Mouse (Mus musculus): ENCODE measurements around the gene Lypd3.
A peak's percentile ranks its signal among the peaks of the same experiment; 100 is the strongest.
"Not testable (repeated sequence)": the region's sequence is repeated elsewhere in the genome, so short reads cannot be mapped to it uniquely, and the experiment has no call there.

Gene Lypd3

GRCm38 (mm10) chr7:24661118-24661904, 25.0 kb downstream of the Lypd3 start:
- DNase-seq (ENCODE audit: extremely low spot score, low read depth, low spot score) = no peak

DNA sequence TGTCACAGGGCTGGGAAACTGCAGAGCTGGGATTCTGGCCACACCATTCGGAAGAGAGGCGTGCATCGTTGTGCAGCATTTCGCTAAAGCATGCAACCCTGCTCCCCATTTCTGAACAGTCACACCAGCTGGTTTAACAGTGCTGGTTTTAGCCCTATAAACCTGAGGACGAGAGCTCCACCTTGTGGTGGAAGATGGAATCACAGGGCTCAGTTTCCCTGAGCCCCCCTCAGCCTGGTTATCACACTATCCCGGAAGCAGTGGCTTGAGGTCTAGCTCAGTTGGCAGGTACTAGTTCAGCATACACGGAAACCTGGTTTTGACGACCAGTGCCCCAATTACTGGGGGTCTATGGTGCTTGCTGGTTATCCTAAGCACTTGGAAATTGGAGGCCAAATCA, 26.2 kb downstream of the Lypd3 start:
- peak; percentile 84 for DNase-seq (ENCODE audit: extremely low spot score, low read depth, low spot score)

GRCm38 (mm10) chr7:24664301-24664700, 28.0 kb downstream of the Lypd3 start:
- no peak for DNase-seq (ENCODE audit: extremely low spot score, low read depth, low spot score)

GRCm38 (mm10) chr7:24664959-24665358, 28.6 kb downstream of the Lypd3 start:
- DNase-seq (ENCODE audit: extremely low spot score, low read depth, low spot score) = no peak

GRCm38 (mm10) chr7:24671944-24672439, 35.6 kb downstream of the Lypd3 start:
- DNase-seq (ENCODE audit: extremely low spot score, low read depth, low spot score) = no peak

DNA sequence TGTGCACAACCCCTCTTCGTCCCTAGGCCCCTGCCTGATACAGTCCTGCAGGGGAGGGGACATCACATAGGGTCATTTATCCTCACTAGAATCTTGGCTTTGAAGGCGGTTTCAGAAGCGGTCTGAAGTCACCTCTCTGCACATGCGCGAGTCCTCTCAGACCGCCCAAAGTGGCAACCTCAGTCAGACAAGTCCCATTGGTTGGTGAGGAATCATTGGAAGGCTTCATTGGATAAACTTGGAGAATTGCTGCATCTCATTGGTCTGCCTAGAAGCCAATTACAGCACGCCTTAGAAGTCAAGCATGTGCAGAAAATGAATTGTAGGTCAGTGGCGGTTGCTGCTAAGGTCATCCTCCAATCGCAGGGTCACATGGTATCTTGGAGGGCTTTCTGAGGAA, 40.2 kb downstream of the Lypd3 start, which contains the start of gene Tex101:
Gene Tex101 (minus strand): TSS at position 101 of the 400 bp plus-strand sequence.
- DNase-seq (ENCODE audit: extremely low spot score, low read depth, low spot score) = no peak

DNA sequence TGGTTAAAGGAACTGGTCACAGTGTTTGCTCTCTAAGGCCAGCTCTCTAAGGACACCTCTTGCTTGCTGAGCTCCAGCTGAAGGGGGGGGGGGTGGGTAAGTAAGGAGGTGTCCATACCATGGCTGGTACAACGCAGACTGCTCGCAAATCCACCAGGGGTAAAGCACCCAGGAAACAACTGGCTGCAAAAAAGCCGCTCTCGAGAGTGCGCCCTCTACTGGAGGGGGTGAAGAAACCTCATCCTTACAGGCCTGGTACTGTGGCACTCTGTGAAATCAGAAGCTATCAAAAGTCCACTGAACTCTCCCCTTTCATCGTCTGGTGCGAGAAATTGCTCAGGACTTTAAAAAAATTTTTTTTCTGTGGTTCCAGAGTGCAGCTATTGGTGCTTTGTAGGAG, 47.8 kb downstream of the Lypd3 start:
- not testable (repeated sequence) for DNase-seq (ENCODE audit: extremely low spot score, low read depth, low spot score)

GRCm38 (mm10) chr7:24687519-24687918, 51.2 kb downstream of the Lypd3 start:
- DNase-seq (ENCODE audit: extremely low spot score, low read depth, low spot score) = not testable (repeated sequence)
